Mouse (Mus musculus): Measurements from ENCODE around the gene 4930562C15Rik.

- no peak for TF ChIP-seq CTCF (conservative IDR thresholded peaks at IDR 0.05; ENCODE audit: insufficient read depth, insufficient read length, low read depth, low read length)
- no peak for TF ChIP-seq POLR2A (IDR thresholded peaks at IDR 0.05; ENCODE audit: low read depth, low read length)
These were observed 42.5 kb downstream of the 4930562C15Rik start for GRCm38 (mm10) chr16:4877701-4878100.

All from kidney, adult 2 months (tissue).